Mouse (Mus musculus): ENCODE data around the gene Sprtn.

Gene Sprtn

DNA sequence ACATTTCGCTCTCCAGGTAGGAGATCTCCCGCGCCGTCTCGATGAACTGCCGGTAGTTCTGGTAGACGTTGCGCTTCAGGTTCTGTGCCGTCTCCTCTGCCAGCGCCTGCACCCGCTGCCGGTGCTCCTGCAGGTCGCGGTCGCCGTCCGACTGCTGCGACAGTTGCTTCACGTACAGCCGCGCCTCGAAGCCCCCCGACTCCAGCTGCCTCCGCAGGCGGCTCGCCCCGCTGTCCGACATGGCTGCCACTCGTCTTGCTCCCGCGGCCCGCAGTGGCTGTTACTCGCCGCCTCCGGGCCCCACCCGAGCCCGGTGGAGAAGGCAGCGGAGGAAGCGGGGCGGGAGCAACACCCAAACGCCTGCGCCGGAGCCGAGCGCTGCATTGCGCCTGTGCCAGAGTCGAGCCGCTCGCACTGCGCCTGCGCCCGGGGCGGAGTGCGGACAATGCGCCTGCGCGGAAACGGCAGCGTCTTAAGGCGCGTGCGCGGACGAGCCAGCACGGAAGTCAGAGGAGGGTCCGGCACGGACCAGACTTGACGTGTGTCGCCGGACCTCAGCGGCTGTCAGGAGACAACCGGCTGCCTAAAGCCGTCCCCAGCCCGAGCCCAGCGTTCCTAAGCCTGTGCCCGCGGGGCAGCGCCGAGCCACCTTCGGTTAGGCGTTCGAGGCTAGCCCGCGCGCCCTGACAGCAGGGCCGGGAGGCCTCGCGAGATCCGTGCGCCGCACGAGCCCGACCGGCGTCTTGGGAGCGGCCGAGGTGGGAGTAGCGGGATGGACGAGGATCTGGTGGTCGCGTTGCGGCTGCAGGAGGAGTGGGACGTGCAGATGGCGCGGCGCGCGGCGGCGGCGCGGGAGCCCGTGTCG is at the start of gene Sprtn, which contains the start of gene Exoc8:
Gene Sprtn, plus strand, starts transcription at position 501 of the 865 bp plus-strand sequence.
Gene Exoc8, minus strand, starts transcription at position 320 of the 865 bp plus-strand sequence.
- ATAC-seq (ENCODE audit: low TSS enrichment) = peak; percentile 90

DNA sequence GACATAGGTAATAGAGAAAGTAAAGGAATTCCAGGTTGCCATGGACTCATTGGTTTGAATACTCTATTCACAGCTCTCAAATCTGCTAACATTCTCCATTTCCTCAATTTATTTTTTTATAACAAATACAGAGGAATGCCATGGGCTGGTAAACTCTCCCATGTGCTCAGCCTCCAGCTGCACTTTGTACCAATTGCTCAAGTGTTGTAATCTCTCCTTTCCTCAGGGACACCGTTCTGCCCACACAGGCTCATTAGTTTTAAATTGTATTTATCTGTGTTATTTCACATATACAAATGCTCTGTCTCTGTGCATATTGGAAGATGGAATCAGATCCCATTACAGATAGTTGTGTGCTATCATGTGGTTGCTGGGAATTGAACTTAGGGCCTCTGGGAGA is 44.2 kb upstream of the Sprtn start:
- ATAC-seq (ENCODE audit: low TSS enrichment) = no peak

DNA sequence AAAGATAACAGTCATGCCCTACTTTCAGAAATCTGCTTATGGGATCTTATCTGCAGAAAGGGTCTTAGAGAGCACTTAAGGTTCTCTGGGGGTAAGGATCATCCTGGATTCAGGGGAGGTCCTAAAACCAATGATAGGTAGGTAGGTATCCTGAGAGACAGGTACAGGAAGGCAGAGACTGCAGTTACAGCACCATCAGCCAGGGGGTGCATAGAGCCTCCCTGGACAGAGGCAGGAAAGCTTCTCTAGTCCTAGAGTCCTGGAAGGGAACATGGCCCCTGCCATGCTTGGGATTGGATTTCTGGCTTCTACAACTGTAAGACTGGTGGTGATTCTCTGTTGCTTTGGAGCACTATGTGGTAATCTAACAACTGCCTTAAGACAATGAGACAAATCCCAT is 38.2 kb upstream of the Sprtn start:
- no peak for ATAC-seq (ENCODE audit: low TSS enrichment)

DNA sequence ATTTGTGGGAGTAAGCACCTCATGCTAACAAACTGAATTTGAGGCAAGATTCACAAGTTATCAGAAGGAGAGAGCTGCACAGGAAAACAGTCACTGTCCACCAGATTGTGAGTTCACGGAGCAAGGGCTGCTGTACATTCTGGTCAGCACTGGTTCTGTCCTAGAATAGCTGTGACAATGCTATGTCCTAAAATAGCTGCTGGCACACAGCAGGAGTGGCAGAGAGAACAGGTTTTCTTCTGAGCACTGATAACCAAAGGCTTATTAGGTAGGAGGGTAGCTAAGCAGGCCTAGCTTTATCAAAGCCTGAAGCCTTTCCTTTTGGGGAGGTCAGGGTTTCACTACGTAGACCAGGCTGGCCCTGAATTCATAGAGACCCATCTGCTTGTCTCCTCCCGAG is 37.5 kb upstream of the Sprtn start:
- no peak for ATAC-seq (ENCODE audit: low TSS enrichment)

- peak; percentile 98 for ATAC-seq (ENCODE audit: low TSS enrichment)
These were observed 35.1 kb upstream of the Sprtn start, which contains the start of the genes Gnpat and 2810004N23Rik for GRCm38 (mm10) chr8:124862321-124863162. TSS of gene Gnpat (plus strand) at chr8:124863033. TSS of gene 2810004N23Rik (minus strand) at chr8:124863120.

DNA sequence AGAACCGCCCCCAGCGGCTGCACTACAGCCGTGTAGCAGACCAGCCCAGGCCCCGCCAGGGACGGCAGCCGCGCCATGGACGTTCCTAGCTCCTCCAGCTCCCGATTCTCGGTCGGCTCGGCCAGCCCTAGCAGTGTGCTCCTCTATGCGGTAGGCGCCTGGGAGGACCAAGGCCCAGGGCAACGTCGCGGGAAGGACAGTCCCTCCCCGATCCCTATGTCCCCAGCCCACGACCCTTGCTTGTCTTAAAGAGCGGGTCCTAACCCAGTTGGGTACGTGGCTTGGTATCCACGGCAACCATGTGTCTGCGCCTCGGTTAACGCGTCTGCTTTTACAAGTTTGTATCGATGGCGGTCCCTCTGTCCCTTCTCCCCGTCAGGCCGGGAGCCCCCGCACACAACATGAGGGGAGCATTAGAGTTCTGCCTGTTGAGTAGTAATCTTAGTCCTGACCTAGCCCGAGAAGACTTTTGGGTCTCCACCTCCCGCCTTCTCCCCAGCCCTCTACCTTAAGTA is 34.5 kb upstream of the Sprtn start:
- peak; percentile 81 for ATAC-seq (ENCODE audit: low TSS enrichment)

- no peak for ATAC-seq (ENCODE audit: low TSS enrichment)
These were observed 34.0 kb upstream of the Sprtn start for GRCm38 (mm10) chr8:124863729-124864128.

DNA sequence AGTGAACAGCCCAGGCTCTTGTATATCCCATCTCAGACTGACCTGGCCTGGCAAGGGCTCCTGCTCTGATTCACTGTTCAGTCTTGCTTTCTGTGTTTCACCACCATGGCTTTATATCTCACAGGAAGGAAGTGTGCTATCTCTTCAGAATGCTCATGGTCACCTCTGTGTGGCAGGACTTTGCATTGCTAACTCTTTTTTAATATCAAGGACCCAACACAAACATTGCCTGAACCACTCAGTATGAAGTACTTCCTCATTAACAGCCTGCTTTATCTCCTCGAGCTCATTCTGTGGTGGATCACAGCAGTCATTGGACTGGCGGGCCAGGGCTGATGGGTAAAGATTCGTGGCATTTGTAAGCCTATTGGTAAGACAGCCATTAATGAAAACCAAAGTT is 31.0 kb upstream of the Sprtn start:
- ATAC-seq (ENCODE audit: low TSS enrichment) = no peak

- ATAC-seq (ENCODE audit: low TSS enrichment) = no peak
These were observed 30.6 kb upstream of the Sprtn start for GRCm38 (mm10) chr8:124867126-124867525.

GRCm38 (mm10) chr8:124869708-124870107 is 28.0 kb upstream of the Sprtn start:
- no peak for ATAC-seq (ENCODE audit: low TSS enrichment)

DNA sequence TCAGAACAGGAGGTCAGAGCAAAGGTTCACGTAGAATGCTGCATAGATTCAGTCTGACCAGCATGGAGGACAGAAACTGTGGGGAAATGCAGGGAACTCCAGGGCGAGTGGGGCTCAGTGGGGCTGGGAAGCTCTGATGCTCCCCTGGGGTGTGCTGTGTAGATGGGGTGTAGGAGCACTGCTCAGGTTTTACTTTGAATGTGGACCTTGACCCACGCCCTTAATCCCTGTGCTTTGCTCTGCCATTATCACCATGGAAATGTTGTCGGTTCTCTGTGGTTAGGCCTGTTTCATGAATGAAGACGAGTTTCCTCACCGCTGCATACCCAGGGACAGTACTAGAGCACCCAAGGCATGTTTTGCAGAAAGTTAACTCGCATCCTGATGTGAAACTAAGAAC is 26.2 kb upstream of the Sprtn start:
- ATAC-seq (ENCODE audit: low TSS enrichment) = no peak

GRCm38 (mm10) chr8:124872081-124872480 is 25.6 kb upstream of the Sprtn start:
- no peak for ATAC-seq (ENCODE audit: low TSS enrichment)

DNA sequence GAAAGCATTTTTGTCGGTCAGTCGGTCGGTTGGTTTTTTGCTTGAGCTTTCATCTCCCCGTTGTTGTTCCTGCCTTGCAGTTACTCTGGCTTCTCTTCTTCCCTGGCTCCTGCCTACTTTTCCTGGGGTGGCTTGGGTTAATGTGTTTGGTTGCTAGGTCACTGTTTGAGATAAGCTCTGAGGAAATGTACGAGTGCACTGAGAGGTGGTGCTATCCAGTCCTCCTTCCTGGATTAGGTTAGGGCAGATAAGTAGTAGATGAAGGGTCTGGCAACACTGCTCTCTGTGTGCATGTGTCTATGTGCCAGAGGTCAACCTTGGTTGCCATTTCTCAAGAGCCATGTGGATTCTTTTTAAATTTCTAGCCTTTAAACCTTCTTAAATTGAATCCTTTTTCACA is 25.0 kb upstream of the Sprtn start:
- no peak for ATAC-seq (ENCODE audit: low TSS enrichment)

- ATAC-seq (ENCODE audit: low TSS enrichment) = peak; percentile 91
These were observed 19.5 kb upstream of the Sprtn start for GRCm38 (mm10) chr8:124878141-124878540.

DNA sequence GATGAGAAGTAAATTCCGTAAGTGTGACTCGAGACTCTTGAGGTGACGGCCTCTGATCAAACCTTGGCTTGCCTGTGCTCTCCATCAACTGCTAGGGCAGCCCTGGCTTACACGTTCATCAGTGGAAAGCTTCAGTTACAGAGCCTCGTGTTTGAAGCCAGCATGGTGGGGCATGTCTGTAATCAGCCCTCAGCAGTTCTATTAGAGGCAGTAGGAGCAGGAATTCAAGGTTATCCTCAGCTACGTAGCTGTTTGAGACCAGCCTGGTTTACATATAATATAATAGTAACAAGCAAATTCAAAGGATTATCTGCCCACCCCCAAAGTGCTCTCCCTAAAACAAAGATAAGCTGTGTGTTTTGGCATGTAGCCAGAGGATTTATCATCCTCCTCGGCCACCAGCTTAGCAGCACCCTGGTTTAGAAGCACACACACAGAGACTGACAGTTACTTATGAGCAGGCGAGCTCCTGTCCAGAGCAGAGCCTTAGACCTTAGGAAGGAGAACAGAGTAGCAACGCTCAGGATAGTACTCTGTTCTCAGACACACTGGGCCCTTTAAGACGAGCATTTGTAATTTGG is 18.6 kb upstream of the Sprtn start:
- ATAC-seq (ENCODE audit: low TSS enrichment) = no peak

GRCm38 (mm10) chr8:124888385-124888784 is 9.3 kb upstream of the Sprtn start:
- ATAC-seq (ENCODE audit: low TSS enrichment) = no peak

GRCm38 (mm10) chr8:124892596-124892995 is 5.1 kb upstream of the Sprtn start:
- no peak for ATAC-seq (ENCODE audit: low TSS enrichment)

DNA sequence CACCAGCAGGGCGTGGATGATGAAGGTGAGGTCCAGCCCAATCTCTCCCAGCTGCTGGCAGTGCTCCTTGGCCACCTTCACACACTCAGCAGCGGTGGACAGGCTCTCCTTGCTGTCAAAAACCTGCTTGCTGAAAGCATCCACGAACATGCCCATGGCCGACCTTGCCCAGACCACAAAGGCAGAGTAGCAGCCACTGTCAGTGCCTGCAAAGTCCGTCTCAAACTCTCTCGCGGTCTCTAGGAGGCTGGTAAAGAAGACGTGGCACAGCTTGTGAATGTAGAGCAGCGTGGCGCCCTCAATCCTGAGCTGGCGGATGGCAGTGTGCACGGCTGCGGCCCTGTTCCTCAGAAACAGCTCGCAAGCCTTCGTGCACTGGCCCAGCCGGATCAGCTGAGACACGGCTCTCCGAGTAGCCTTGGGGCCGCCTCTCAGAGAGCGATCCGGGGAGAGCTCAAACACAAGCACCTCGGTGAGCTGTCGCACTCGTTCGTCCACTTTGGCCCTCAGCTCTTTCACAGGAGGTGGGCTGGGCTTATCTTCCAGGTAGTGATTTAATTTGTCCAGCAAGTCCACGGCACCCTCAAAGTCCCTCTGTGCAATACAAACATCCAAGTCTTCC is 1.6 kb upstream of the Sprtn start:
- no peak for ATAC-seq (ENCODE audit: low TSS enrichment)

- ATAC-seq (ENCODE audit: low TSS enrichment) = peak; percentile 62
These were observed 877 bp upstream of the Sprtn start for GRCm38 (mm10) chr8:124896632-124897385.

GRCm38 (mm10) chr8:124898251-124898905 is 692 bp downstream of the Sprtn start:
- no peak for ATAC-seq (ENCODE audit: low TSS enrichment)

Data from frontal cortex, adult (tissue).